Mouse (Mus musculus) bone marrow macrophage, adult 2 months (primary cell): Measurements from ENCODE around the gene Rfng.

Source experiments
- CTCF ChIP-seq: IDR thresholded peaks from 2 replicates; pipeline ENCODE4 v1.5.1; 2012; ENCODE audit warnings: low read depth, mild to moderate bottlenecking, low read length, moderate library complexity
- POLR2A ChIP-seq: IDR thresholded peaks from 2 replicates; pipeline ENCODE4 v1.6.1; 2012; ENCODE audit warnings: mild to moderate bottlenecking, low read depth, low read length, borderline replicate concordance

DNA sequence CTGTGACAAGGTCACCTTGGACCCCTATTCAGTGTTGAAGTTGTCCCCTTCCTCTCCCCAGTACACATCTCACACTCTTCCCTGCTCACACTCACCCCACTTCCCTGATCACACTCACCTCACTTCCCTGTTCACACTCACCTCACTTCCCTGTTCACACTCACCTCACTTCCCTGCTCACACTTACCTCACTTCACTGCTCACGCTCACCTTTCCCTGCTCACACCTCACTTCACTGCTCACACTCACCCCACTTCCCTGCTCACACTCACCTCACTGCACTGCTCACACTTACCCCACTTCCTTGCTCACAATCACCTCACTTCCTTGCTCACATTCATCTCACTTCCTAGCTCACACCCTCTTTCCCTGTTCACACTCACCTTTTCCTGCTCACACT lies 52.6 kb downstream of the Rfng start:
- TF ChIP-seq CTCF (no peak), POLR2A (no peak)
